Mouse (Mus musculus) kidney, embryonic 16.5 days (tissue): Measurements from ENCODE around the gene Zfp882. TPM values are rescaled to one million over a fixed set of nuclear protein-coding genes. Genes with fewer than 3 reads are reported as not detected.
"Not testable (repeated sequence)": the region's sequence is repeated elsewhere in the genome, so short reads cannot be mapped to it uniquely, and the experiment has no call there.

Source experiments
- ATAC-seq: fragments of 200-750 bp; cut with Nextera tagmentation; 2 replicates; pipeline ENCODE4 v1.8.0; 2017; ENCODE audit warnings: moderate TSS enrichment; ENCODE audit not compliant: low FRiP score, low TSS enrichment
- H3K27ac ChIP-seq: fragments of 300-500 bp; sonication (generic); 2 replicates; pipeline ENCODE4 v1.5.1; 2014; ENCODE audit warnings: low read length
- H3K27me3 ChIP-seq: fragments of 300-500 bp; sonication (generic); 2 replicates; pipeline ENCODE4 v1.6.1; 2014; ENCODE audit warnings: low read length, control low read depth, mixed read lengths; ENCODE audit not compliant: insufficient read depth
- H3K36me3 ChIP-seq: fragments of 300-500 bp; sonication (generic); 2 replicates; pipeline ENCODE4 v1.6.1; 2014; ENCODE audit warnings: low read length, control low read depth, mixed read lengths; ENCODE audit not compliant: insufficient read depth
- H3K4me1 ChIP-seq: fragments of 300-500 bp; sonication (generic); 2 replicates; pipeline ENCODE4 v1.6.1; 2014; ENCODE audit warnings: low read length, control low read depth, mixed read lengths; ENCODE audit not compliant: insufficient read depth
- H3K4me2 ChIP-seq: fragments of 300-500 bp; sonication (generic); replicated peaks from 2 replicates; pipeline ENCODE4 v1.6.1; 2014; ENCODE audit warnings: low read depth, low read length
- H3K4me3 ChIP-seq: fragments of 300-500 bp; sonication (generic); 2 replicates; pipeline ENCODE4 v1.5.1; 2014; ENCODE audit warnings: mild to moderate bottlenecking, low read length
- H3K9ac ChIP-seq: fragments of 300-500 bp; sonication (generic); replicated peaks from 2 replicates; pipeline ENCODE4 v1.6.1; 2014; ENCODE audit warnings: low read length
- H3K9me3 ChIP-seq: fragments of 300-500 bp; sonication (generic); 2 replicates; pipeline ENCODE4 v1.6.1; 2016; ENCODE audit warnings: low read length, control low read depth
- WGBS: fragments of 180-500 bp; shearing (Covaris S2); extraction: QIAGEN DNeasy Blood & Tissue Kit; methylation state at CpG from one replicate; pipeline ENCODE4 v1.1.7; 2014; 5-methylcytosine and 5-hydroxymethylcytosine counted together
- polyA plus RNA-seq: library from polyadenylated mRNA; unstranded; fragments of >200 nt; fragmentation: Nextera tagmentation; extraction: Ambion mirVana; gene quantifications from 2 replicates; pipeline ENCODE4 v1.2.1, GENCODE M21; 2015

Zfp882 gene
- 6.4 and 6.6 TPM in 2 replicates for polyA plus RNA-seq

- peak; percentile 96 for ATAC-seq
- Histone ChIP-seq H3K27me3 (no peaks in the 10 kb centered on the region), H3K9me3 (0 out of 2 replicates have a peak, but pooled peaks cover 5% of the 10 kb centered on the region), H3K4me2 (peak within 1 kb of the TSS; percentile 42), H3K9ac (peak within 1 kb of the TSS; percentile 86), H3K27ac (peak within 1 kb of the TSS; percentile 97), H3K4me1 (no peaks in the 10 kb centered on the region), H3K4me3 (peak within 1 kb of the TSS; percentile 63), H3K36me3 (peaks cover 2% of the 10 kb centered on the region; the same call in 1 of the 2 replicates)
- WGBS, result 5% methylated on average over 47 of the region's 47 CpGs
Measured at GRCm38 (mm10) chr8:71908309-71909261, at the start of gene Zfp882, which contains the start of gene Zfp617. Gene Zfp882 (plus strand): TSS chr8:71908608. Gene Zfp617 (plus strand): TSS chr8:71908635.

DNA sequence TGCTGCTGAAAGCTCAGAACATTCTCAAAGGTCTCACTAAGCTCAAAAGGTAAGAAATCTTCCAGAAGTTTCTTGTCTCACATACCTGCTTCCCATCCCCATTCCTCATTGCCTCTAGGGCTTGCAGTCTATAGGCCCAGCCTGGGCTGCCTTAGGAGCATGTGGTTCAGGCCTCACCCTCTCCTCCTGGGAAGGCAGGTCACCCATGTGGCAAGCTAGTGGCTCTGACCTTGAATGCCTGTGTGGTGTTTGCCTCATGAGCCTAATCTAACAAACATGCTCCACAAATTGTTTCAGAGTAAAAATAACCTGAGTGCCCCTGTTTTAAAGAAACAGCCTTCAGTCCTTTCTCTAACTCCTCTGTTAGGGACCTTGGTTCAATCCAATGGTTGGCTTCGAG lies 46.9 kb upstream of the Zfp882 start:
- not testable (repeated sequence) for H3K36me3 ChIP-seq, ATAC-seq, H3K4me3 ChIP-seq, H3K4me1 ChIP-seq, H3K9ac ChIP-seq, H3K4me2 ChIP-seq, H3K27ac ChIP-seq, H3K27me3 ChIP-seq, H3K9me3 ChIP-seq
- WGBS, result 63% methylated on average over 1 of the region's 1 CpGs

- H3K4me3 ChIP-seq, H3K36me3 ChIP-seq, H3K27ac ChIP-seq, H3K9ac ChIP-seq, ATAC-seq, H3K4me2 ChIP-seq, H3K4me1 ChIP-seq, H3K9me3 ChIP-seq, H3K27me3 ChIP-seq: not testable (repeated sequence)
Measured at GRCm38 (mm10) chr8:71862038-71862437, 46.4 kb upstream of the Zfp882 start.

DNA sequence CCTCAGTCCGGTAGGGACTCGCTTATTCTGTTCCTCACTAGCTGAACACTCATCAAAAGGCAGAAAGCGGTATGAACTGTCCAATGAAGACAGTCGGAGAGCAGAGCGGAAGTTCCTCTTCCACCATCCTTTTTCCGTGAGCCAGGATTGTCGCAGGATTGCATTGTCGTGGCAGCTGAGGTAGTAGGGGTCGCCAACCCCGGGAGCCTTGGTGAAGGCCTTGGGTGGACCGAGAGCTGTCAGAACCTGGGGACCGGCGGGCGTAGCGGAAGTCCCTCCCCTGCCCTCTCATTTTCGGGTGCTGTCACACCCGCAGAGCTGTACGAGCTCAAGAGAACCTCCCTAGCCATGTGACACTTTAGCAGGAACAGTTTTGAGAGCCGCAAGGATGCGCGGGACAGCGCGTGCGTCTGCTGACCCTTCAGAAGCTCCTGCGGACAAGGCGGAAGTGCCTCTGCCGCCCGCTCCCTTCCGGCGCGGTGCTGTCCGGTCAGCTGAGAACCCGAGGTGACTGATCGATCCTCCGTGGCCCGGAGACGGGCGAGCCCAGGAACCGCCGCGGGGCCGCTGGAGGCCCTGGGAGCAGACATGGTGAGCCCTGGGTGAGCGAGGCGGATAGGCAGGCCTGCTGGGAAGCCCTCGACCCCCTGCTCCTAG lies 26.7 kb upstream of the Zfp882 start, which contains the start of gene Zfp709:
Gene Zfp709, plus strand, starts transcription at position 402 of the 657 bp plus-strand sequence.
- peak; percentile 97 for ATAC-seq

GRCm38 (mm10) chr8:71900666-71901065 lies 7.7 kb upstream of the Zfp882 start:
- not testable (repeated sequence) for H3K9ac ChIP-seq, ATAC-seq, H3K36me3 ChIP-seq, H3K27me3 ChIP-seq, H3K27ac ChIP-seq, H3K4me3 ChIP-seq, H3K9me3 ChIP-seq, H3K4me1 ChIP-seq, H3K4me2 ChIP-seq
- 44% methylated on average over 9 of the region's 11 CpGs for WGBS

More for the DNA sequence above, 26.7 kb upstream of the Zfp882 start, which contains the start of gene Zfp709:
- H3K9me3 ChIP-seq, result peaks cover 21% of the 10 kb centered on the region
- H3K4me3 ChIP-seq, result peak within 1 kb of the TSS; percentile 77
- H3K27ac ChIP-seq, result peak within 1 kb of the TSS; percentile 65
- H3K9ac ChIP-seq, result peak within 1 kb of the TSS; percentile 90
- no peaks in the 10 kb centered on the region for H3K27me3 ChIP-seq
- peaks cover 21% of the 10 kb centered on the region for H3K36me3 ChIP-seq
- H3K4me1 ChIP-seq, result 0 out of 2 replicates have a peak, but pooled peaks cover 3% of the 10 kb centered on the region
- H3K4me2 ChIP-seq, result peak within 1 kb of the TSS; percentile 92
- WGBS, result 7% methylated on average over 45 of the region's 45 CpGs

DNA sequence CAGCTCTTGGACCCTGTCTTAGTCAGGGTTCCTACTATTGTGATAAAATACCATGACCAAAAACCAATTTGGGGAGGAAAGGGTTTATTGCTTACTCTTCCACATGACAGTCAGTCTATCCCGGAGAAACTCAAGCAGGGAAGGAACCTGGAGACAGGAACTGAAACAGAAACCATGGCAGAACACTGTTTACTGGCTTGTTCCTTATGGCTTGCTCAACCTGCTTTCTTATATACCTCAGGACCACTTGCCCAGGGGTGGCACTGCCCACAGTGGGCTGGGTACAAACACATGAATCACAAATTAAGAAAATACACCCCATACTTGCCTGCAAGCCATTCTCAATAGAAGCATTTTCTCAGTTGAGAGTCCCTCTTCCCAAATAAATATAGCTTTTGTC lies 5.3 kb upstream of the Zfp882 start:
- H3K4me1 ChIP-seq, H3K9me3 ChIP-seq, H3K36me3 ChIP-seq, ATAC-seq, H3K4me3 ChIP-seq, H3K4me2 ChIP-seq, H3K9ac ChIP-seq, H3K27ac ChIP-seq, H3K27me3 ChIP-seq: not testable (repeated sequence)
- 45% methylated on average over 1 of the region's 1 CpGs for WGBS

DNA sequence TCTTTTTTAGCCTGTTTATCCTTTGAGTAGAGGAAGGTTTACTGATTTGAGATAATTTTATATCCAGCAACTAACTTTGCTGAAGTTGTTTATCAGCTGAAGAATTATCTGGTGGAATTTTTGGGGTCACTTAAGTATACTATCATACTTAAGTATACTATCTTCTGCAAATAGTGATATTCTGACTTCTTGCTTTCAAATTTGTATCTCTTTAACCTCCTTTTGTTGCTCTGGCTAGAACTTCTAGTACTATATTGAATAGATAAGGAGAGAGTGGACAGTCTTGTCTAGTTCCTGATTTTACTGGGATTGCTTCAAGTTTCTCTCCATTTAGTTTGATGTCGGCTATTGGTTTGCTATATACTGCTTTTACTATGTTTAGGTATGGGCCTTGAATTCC lies 1.6 kb upstream of the Zfp882 start:
- Histone ChIP-seq H3K4me3 (no peak overlapping the region), H3K27me3 (no peaks in the 10 kb centered on the region), H3K9me3 (peaks cover 8% of the 10 kb centered on the region; the same call in 1 of the 2 replicates), H3K4me1 (no peaks in the 10 kb centered on the region), H3K36me3 (no peaks in the 10 kb centered on the region), H3K27ac (no peak overlapping the region), H3K4me2 (no peak overlapping the region), H3K9ac (no peak overlapping the region)
- no peak for ATAC-seq
- WGBS, result 100% methylated on average over 1 of the region's 1 CpGs

DNA sequence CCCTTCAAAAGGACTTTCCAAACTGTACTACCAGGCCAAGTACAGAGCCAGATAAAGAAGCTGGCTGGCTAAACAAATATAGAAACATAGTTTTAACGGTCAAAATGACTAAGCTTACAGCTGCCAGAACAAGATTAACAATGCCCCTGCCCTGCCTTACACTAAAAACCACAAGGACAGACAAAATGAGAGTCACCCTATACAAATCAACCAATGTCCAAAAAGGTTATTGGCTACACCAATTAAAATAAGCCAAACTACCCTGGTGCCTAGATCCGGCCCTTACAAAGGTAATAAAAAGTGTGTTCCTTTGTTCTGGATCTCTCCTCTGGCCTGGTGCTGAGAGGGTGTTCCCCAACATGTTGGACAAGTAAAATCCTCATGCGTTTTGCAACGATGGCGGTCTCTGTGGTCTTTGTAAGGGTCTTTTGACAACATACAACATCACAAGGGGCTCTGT lies 580 bp upstream of the Zfp882 start:
- peak overlapping the region; percentile 97 for H3K27ac ChIP-seq
- peak overlapping the region; percentile 42 for H3K4me2 ChIP-seq
- ATAC-seq, result no peak
- H3K9ac ChIP-seq, result no peak overlapping the region
- H3K27me3 ChIP-seq, result no peaks in the 10 kb centered on the region
- H3K4me1 ChIP-seq, result no peaks in the 10 kb centered on the region
- H3K9me3 ChIP-seq, result 0 out of 2 replicates have a peak, but pooled peaks cover 5% of the 10 kb centered on the region
- no peaks in the 10 kb centered on the region for H3K36me3 ChIP-seq
- WGBS, result 94% methylated on average over 5 of the region's 5 CpGs
- peak overlapping the region; percentile 63 for H3K4me3 ChIP-seq

- H3K9ac ChIP-seq, result no peak overlapping the region
- no peaks in the 10 kb centered on the region for H3K27me3 ChIP-seq
- no peak overlapping the region for H3K27ac ChIP-seq
- no peak overlapping the region for H3K4me3 ChIP-seq
- peaks cover 29% of the 10 kb centered on the region for H3K36me3 ChIP-seq
- H3K4me1 ChIP-seq, result no peaks in the 10 kb centered on the region
- no peak overlapping the region for H3K4me2 ChIP-seq
- H3K9me3 ChIP-seq, result 0 out of 2 replicates have a peak, but pooled peaks cover 5% of the 10 kb centered on the region
- no peak for ATAC-seq
- WGBS, result 88% methylated on average over 2 of the region's 2 CpGs
Measured at GRCm38 (mm10) chr8:71912286-71912685, 3.9 kb downstream of the Zfp882 start.
